Mouse (Mus musculus) heart, embryonic 12.5 days (tissue): ENCODE measurements at regions not wholly inside any gene's neighbourhood (a gene's known extent, or its start where the extent isn't known, plus 50 kb on each side); places are given as distances from the start of the nearest gene placed in this dataset.
"Not testable (repeated sequence)": the region's sequence is repeated elsewhere in the genome, so short reads cannot be mapped to it uniquely, and the experiment has no call there.

Source experiments
- ATAC-seq: fragments of 200-750 bp; cut with Nextera tagmentation; 2 replicates; pipeline ENCODE4 v1.8.0; 2017; ENCODE audit warnings: moderate TSS enrichment, moderate library complexity; ENCODE audit not compliant: insufficient number of reproducible peaks, low FRiP score
- H3K27ac ChIP-seq: fragments of 300-500 bp; sonication (generic); 2 replicates; pipeline ENCODE4 v1.5.1; 2016; ENCODE audit warnings: mild to moderate bottlenecking, moderate library complexity; ENCODE audit not compliant: poor library complexity, severe bottlenecking
- H3K27me3 ChIP-seq: fragments of 300-500 bp; sonication (generic); replicated peaks from 2 replicates; pipeline ENCODE4 v1.6.1; 2016; ENCODE audit warnings: mild to moderate bottlenecking, moderate library complexity
- H3K36me3 ChIP-seq: fragments of 300-500 bp; sonication (generic); 2 replicates; pipeline ENCODE4 v1.6.1; 2016; ENCODE audit warnings: mild to moderate bottlenecking, moderate library complexity
- H3K4me1 ChIP-seq: fragments of 300-500 bp; sonication (generic); replicated peaks from 2 replicates; pipeline ENCODE4 v1.6.1; 2016; ENCODE audit warnings: mild to moderate bottlenecking
- H3K4me2 ChIP-seq: fragments of 300-500 bp; sonication (generic); 2 replicates; pipeline ENCODE4 v1.6.1; 2016; ENCODE audit warnings: mild to moderate bottlenecking, moderate library complexity
- H3K4me3 ChIP-seq: fragments of 300-500 bp; sonication (generic); 2 replicates; pipeline ENCODE4 v1.5.1; 2016; ENCODE audit warnings: mild to moderate bottlenecking
- H3K9ac ChIP-seq: fragments of 300-500 bp; sonication (generic); 2 replicates; pipeline ENCODE4 v1.6.1; 2016; ENCODE audit warnings: mild to moderate bottlenecking, moderate library complexity
- H3K9me3 ChIP-seq: fragments of 300-500 bp; sonication (generic); replicated peaks from 2 replicates; pipeline ENCODE4 v1.6.1; 2016; ENCODE audit warnings: mild to moderate bottlenecking, moderate library complexity
- WGBS: fragments of 180-500 bp; shearing (Covaris S2); methylation state at CpG from one replicate; pipeline ENCODE4 v1.1.7; 2016; 5-methylcytosine and 5-hydroxymethylcytosine counted together

GRCm38 (mm10) chr3:8161997-8162756 is 1447.7 kb downstream of the Zfp704 start:
- Histone ChIP-seq H3K9ac (no peak overlapping the region), H3K4me3 (no peak overlapping the region), H3K27ac (no peak overlapping the region), H3K4me2 (no peak overlapping the region), H3K9me3 (no peaks in the 10 kb centered on the region), H3K4me1 (peaks cover 9% of the 10 kb centered on the region; the same call in 1 of the 2 replicates), H3K27me3 (no peaks in the 10 kb centered on the region), H3K36me3 (no peaks in the 10 kb centered on the region)
- peak; percentile 53; the same call in 1 of the 2 replicates for ATAC-seq
- WGBS: 73% methylated on average over 4 of the region's 4 CpGs

DNA sequence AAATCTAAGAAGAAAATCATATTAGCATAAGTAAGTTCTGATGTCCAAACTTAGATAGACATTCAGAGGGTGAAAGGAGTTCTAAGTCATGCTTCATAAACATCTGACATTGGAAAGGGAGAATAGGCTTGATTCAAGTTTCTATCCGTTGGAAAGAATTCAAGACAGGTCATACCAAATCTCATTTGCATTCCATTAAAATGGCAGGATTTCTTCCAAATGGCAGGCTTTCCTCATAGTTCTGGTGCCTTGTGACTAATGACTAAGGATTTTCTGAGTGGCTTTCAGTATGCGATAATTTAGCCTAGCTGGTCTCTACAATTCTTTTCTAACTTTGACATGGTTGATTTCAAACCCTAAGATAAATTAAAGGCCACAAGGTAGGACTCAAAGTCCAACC is 1466.9 kb downstream of the Zfp704 start:
- no peak for ATAC-seq
- no peaks in the 10 kb centered on the region for H3K27me3 ChIP-seq
- no peak overlapping the region for H3K4me2 ChIP-seq
- H3K27ac ChIP-seq: no peak overlapping the region
- peaks cover 8% of the 10 kb centered on the region; the same call in 1 of the 2 replicates for H3K9me3 ChIP-seq
- H3K4me3 ChIP-seq: no peak overlapping the region
- 78% methylated on average over 2 of the region's 2 CpGs for WGBS
- H3K4me1 ChIP-seq: no peaks in the 10 kb centered on the region
- H3K9ac ChIP-seq: no peak overlapping the region
- no peaks in the 10 kb centered on the region for H3K36me3 ChIP-seq

GRCm38 (mm10) chr3:8142190-8142589 is 1467.7 kb downstream of the Zfp704 start:
- Histone ChIP-seq H3K9ac (no peak overlapping the region), H3K27me3 (no peaks in the 10 kb centered on the region), H3K36me3 (no peaks in the 10 kb centered on the region), H3K4me2 (no peak overlapping the region), H3K9me3 (peaks cover 4% of the 10 kb centered on the region; the same call in 1 of the 2 replicates), H3K4me1 (no peaks in the 10 kb centered on the region), H3K27ac (no peak overlapping the region), H3K4me3 (no peak overlapping the region)
- no peak for ATAC-seq
- 76% methylated on average over 3 of the region's 3 CpGs for WGBS

DNA sequence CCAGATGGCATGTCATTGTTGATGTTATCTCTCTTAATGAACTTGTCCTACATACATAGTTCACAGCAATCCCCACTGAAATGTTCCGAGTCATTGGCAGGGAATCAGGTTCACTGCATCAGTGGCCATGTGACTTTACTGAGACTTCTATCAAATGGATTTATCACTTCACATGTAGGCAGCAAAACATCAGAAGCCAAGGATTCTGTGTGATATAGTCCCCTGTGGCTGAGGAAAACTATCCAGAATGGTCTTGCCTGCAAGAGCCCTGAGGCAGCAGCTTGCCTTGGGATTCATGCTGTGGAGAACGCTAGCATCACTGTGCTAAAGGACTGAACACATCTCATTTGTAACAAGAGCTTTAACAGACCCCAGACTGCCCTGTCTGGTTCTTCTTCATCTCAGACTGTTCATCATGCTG is 1468.2 kb downstream of the Zfp704 start:
- no peak for ATAC-seq
- 68% methylated on average over 2 of the region's 2 CpGs for WGBS
- no peak overlapping the region for H3K27ac ChIP-seq
- no peaks in the 10 kb centered on the region for H3K4me1 ChIP-seq
- H3K36me3 ChIP-seq: no peaks in the 10 kb centered on the region
- H3K27me3 ChIP-seq: no peaks in the 10 kb centered on the region
- H3K4me2 ChIP-seq: no peak overlapping the region
- no peak overlapping the region for H3K9ac ChIP-seq
- no peaks in the 10 kb centered on the region for H3K9me3 ChIP-seq
- no peak overlapping the region for H3K4me3 ChIP-seq

DNA sequence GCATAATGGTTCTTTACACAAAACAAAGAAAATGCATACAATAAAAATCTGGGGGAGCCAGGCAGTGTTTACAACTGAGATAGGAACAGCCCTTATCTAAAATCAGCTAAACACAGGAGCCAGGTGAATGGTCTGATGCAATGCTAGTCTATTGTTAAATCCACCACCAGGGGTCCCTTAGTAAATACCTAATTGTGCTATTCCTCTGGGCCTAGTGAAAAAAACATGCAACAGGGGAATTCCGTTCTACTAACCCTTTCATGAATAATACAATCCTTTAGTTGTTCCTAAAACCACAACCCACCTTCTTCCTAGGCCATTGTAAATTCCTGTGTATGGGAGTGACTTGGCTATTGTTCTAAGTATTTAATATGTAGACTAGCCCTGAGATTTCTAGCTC is 1486.2 kb downstream of the Zfp704 start:
- H3K9me3 ChIP-seq, H3K27me3 ChIP-seq, H3K4me3 ChIP-seq, H3K27ac ChIP-seq, H3K36me3 ChIP-seq, ATAC-seq, H3K4me2 ChIP-seq, H3K4me1 ChIP-seq, H3K9ac ChIP-seq: not testable (repeated sequence)
- 65% methylated on average over 1 of the region's 1 CpGs for WGBS

DNA sequence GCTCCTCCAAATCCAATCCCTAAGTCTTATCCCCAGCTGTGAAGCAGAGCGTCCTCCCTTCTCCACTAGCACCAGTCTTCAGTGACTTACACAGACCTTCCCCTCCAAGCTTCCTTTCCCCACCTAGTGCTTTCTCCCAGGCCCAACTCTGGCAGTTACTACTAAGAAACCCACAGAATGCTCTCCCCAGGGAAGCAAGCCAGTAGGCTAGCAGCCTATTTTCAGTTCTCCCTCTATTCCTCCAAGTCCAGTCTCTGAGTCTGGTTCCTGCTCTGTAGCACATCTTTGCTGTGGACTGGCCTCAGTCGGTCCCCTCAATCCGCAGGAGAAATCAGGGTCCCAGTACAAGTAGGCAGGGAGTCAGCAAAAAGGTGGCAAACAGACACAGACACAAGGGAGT is 1486.7 kb downstream of the Zfp704 start:
- H3K4me2 ChIP-seq: no peak overlapping the region
- H3K27ac ChIP-seq: no peak overlapping the region
- no peaks in the 10 kb centered on the region for H3K36me3 ChIP-seq
- no peaks in the 10 kb centered on the region for H3K27me3 ChIP-seq
- no peaks in the 10 kb centered on the region for H3K4me1 ChIP-seq
- no peaks in the 10 kb centered on the region for H3K9me3 ChIP-seq
- no peak overlapping the region for H3K9ac ChIP-seq
- no peak for ATAC-seq
- WGBS: 38% methylated on average over 3 of the region's 3 CpGs
- H3K4me3 ChIP-seq: no peak overlapping the region

DNA sequence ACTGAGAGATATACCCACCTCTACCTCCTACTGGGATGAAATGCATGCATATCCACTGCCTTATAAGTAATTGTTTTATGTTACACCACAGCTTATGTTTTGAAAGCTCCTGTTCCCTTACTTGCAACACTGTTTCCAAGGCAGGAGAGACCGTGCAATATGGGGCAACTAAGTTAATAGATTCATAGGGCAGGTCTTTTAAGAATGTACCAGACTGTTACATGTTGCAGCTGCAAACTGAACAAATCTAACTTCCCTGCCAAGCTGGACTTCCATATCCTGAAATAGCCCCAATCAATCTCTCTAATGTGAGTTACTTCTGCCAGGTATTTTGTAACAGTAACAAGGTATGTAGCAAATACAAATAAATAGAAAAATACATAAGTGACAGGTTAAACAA is 1478.0 kb upstream of the 1700008P02Rik start:
- Histone ChIP-seq H3K27me3 (no peaks in the 10 kb centered on the region), H3K36me3 (no peaks in the 10 kb centered on the region), H3K4me1 (no peaks in the 10 kb centered on the region), H3K27ac (no peak overlapping the region), H3K9me3 (no peaks in the 10 kb centered on the region), H3K9ac (no peak overlapping the region), H3K4me2 (no peak overlapping the region), H3K4me3 (no peak overlapping the region)
- ATAC-seq: no peak
- WGBS: 66% methylated on average over 1 of the region's 1 CpGs

DNA sequence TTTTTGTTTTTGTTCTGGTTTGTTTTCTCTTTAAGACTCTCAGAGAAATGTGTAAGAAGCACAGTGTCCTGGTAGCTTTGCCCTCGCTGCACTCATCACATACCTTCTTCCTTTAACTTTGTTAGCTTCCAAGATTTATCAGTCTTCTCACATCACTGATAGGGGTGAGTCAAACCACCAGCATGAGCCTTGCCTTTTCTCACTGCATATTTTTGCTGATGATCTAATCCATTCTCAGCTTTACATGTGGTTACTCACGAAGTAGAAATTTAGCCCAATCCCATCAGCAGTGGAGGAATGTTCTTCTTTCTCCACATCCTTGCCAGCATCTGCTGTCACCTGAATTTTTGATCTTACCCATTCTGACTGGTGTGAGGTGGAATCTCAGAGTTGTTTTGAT is 1464.5 kb upstream of the 1700008P02Rik start:
- no peaks in the 10 kb centered on the region for H3K9me3 ChIP-seq
- no peaks in the 10 kb centered on the region for H3K4me1 ChIP-seq
- no peak for ATAC-seq
- H3K4me3 ChIP-seq: no peak overlapping the region
- H3K27me3 ChIP-seq: no peaks in the 10 kb centered on the region
- H3K36me3 ChIP-seq: no peaks in the 10 kb centered on the region
- no peak overlapping the region for H3K4me2 ChIP-seq
- no peak overlapping the region for H3K9ac ChIP-seq
- WGBS: 48% methylated on average over 2 of the region's 2 CpGs
- no peak overlapping the region for H3K27ac ChIP-seq

DNA sequence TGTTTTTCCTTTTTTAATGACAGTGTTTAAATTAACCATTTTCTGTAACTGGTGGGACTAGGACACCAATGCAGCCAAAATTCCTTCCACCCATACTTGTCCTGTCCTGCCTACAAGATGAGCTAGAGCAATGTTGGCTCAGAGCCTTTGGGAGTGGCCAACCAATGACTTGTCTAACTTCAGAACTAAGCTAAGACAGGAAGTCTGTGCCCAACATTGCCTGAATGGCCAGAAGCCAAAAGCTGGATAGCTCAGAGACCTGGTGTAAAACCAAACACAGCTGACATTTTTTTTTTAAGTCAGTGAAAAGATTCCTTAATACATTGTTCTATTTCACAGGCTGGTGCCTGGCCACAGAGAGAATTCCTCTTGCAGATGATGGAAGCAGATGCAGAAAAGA is 1433.5 kb upstream of the 1700008P02Rik start:
- Histone ChIP-seq H3K27ac (no peak overlapping the region), H3K4me2 (no peak overlapping the region), H3K9ac (no peak overlapping the region), H3K36me3 (no peaks in the 10 kb centered on the region), H3K4me1 (no peaks in the 10 kb centered on the region), H3K9me3 (no peaks in the 10 kb centered on the region), H3K27me3 (no peaks in the 10 kb centered on the region), H3K4me3 (no peak overlapping the region)
- no peak for ATAC-seq

- Histone ChIP-seq H3K4me3 (no peak overlapping the region), H3K27me3 (no peaks in the 10 kb centered on the region), H3K4me2 (no peak overlapping the region), H3K4me1 (no peaks in the 10 kb centered on the region), H3K9ac (no peak overlapping the region), H3K9me3 (no peaks in the 10 kb centered on the region), H3K27ac (no peak overlapping the region), H3K36me3 (no peaks in the 10 kb centered on the region)
- WGBS: 70% methylated on average over 4 of the region's 4 CpGs
- no peak for ATAC-seq
These were observed 1430.9 kb upstream of the 1700008P02Rik start for GRCm38 (mm10) chr3:8051167-8051566.

DNA sequence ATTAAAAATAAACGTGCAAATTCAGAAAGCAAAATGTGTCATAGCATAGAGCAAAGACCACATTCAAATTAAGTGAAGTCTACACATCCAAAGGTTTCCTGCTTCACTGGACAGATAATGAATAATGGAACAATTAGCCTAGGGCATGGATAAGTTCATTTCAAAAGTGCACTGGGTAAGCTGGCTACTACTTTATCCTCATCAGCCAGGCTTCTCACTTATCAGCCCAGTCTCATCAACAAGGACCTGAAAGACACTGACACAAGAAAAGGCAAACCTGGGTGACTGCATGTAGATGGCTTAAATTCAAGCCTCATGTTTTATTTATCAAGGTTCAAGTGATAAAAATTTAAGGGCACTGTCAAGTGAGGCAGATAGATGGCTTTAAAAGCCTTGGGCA is 1429.5 kb upstream of the 1700008P02Rik start:
- Histone ChIP-seq H3K27me3 (no peaks in the 10 kb centered on the region), H3K4me2 (no peak overlapping the region), H3K9ac (no peak overlapping the region), H3K4me3 (no peak overlapping the region), H3K36me3 (no peaks in the 10 kb centered on the region), H3K27ac (no peak overlapping the region), H3K9me3 (no peaks in the 10 kb centered on the region), H3K4me1 (no peaks in the 10 kb centered on the region)
- WGBS: 54% methylated on average over 1 of the region's 1 CpGs
- no peak for ATAC-seq

DNA sequence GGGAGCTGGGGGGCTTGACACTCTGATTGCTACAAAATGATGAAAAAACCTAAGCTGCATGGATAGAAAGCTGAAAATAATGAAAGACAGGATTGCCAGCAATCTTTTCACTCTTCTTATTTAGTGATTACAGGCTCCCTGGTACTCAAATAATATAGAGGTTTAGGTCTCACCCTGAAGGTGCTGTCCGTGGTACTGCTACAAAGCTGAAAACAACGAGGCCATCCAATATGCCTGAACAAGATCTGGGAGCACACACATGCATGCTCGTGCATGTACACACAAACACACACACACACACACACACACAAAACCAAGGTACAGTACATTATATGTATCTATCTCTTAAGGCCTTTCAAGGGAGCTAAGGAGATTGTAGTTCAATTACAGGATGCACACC is 1426.1 kb upstream of the 1700008P02Rik start:
- Histone ChIP-seq H3K27me3 (no peaks in the 10 kb centered on the region), H3K4me3 (no peak overlapping the region), H3K9me3 (0 out of 2 replicates have a peak, but pooled peaks cover 3% of the 10 kb centered on the region), H3K27ac (no peak overlapping the region), H3K4me2 (no peak overlapping the region), H3K9ac (no peak overlapping the region), H3K36me3 (no peaks in the 10 kb centered on the region), H3K4me1 (no peaks in the 10 kb centered on the region)
- ATAC-seq: no peak
- 58% methylated on average over 3 of the region's 3 CpGs for WGBS
